Mouse (Mus musculus) bone marrow macrophage, adult 2 months (primary cell): ENCODE results near the gene Sem1.

Source experiments
- CTCF ChIP-seq: IDR thresholded peaks from 2 replicates; pipeline ENCODE4 v1.5.1; 2012; ENCODE audit warnings: low read depth, mild to moderate bottlenecking, low read length, moderate library complexity
- POLR2A ChIP-seq: IDR thresholded peaks from 2 replicates; pipeline ENCODE4 v1.6.1; 2012; ENCODE audit warnings: mild to moderate bottlenecking, low read depth, low read length, borderline replicate concordance

DNA sequence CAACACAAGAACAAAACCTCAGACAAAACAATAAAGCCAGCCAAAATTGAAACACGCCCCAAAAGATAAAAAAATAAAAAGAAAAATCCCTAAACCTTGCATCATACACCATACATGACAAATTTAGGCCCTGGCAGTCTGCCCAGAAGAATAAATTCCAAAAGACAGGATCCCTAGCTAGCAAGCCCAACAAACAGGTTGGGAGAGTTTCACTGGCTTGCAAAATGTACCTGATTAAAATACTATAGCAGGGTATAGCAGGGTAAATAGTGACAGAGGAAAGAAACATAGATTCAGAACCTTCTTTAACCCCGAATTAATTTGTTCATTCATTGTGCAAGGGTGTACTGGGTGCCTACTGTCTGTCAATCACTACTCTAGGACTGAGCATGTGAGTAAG lies 7.8 kb upstream of the Sem1 start:
- TF ChIP-seq CTCF (no peak), POLR2A (no peak)
